Mouse (Mus musculus) olfactory bulb, adult 2 months (tissue): ENCODE results near the gene Fndc3b. TPM values are rescaled to one million over a fixed set of nuclear protein-coding genes. Genes with fewer than 3 reads are reported as not detected.

Source experiments
- H3K27ac ChIP-seq: fragments of 200-500 bp; 2 replicates; pipeline ENCODE4 v1.5.1; 2012; ENCODE audit warnings: low read depth, low read length; ENCODE audit not compliant: insufficient read depth
- H3K4me1 ChIP-seq: fragments of 200-500 bp; 2 replicates; pipeline ENCODE4 v1.6.1; 2012; ENCODE audit warnings: low read length; ENCODE audit not compliant: control insufficient read depth, insufficient read depth
- H3K4me3 ChIP-seq: fragments of 200-500 bp; 2 replicates; pipeline ENCODE4 v1.5.1; 2012; ENCODE audit warnings: mild to moderate bottlenecking, low read depth, low read length, moderate library complexity; ENCODE audit not compliant: insufficient read depth
- CTCF ChIP-seq: fragments of 200-500 bp; IDR thresholded peaks from 2 replicates; pipeline ENCODE4 v1.5.1; 2012; ENCODE audit warnings: low read depth, mild to moderate bottlenecking, low read length, moderate library complexity; ENCODE audit not compliant: insufficient read depth
- POLR2A ChIP-seq: fragments of 200-500 bp; IDR thresholded peaks from 2 replicates; pipeline ENCODE4 v1.6.1; 2012; ENCODE audit warnings: mild to moderate bottlenecking, low read depth, low read length, moderate library complexity; ENCODE audit not compliant: insufficient read depth
- WGBS: fragments of 180-500 bp; shearing (Covaris S2); methylation state at CpG from one replicate; pipeline ENCODE4 v1.1.7; 2018; 5-methylcytosine and 5-hydroxymethylcytosine counted together
- polyA plus RNA-seq: library from polyadenylated mRNA; stranded (reverse); fragments of >200 nt; gene quantifications from 2 replicates; pipeline ENCODE4 v1.2.4, GENCODE M21; 2012; ENCODE audit warnings: low replicate concordance; ENCODE audit not compliant: missing spikeins, insufficient read depth, insufficient read length

Fndc3b gene
- polyA plus RNA-seq, 1 experiment = not detected

GRCm38 (mm10) chr3:27637046-27637661 is 74.0 kb downstream of the Fndc3b start:
- WGBS = 57% methylated on average over 6 of the region's 6 CpGs
- no peak overlapping the region for H3K4me3 ChIP-seq
- H3K4me1 ChIP-seq = peaks cover 9% of the 10 kb centered on the region
- TF ChIP-seq CTCF (no peak), POLR2A (no peak)
- no peak overlapping the region for H3K27ac ChIP-seq

- TF ChIP-seq CTCF (no peak), POLR2A (no peak)
- Histone ChIP-seq H3K27ac (no peak overlapping the region), H3K4me1 (peaks cover 12% of the 10 kb centered on the region), H3K4me3 (no peak overlapping the region)
- WGBS = 77% methylated on average over 3 of the region's 3 CpGs
Measured at GRCm38 (mm10) chr3:27635776-27636175, 75.3 kb downstream of the Fndc3b start.

GRCm38 (mm10) chr3:27632880-27633279 is 78.2 kb downstream of the Fndc3b start:
- peaks cover 12% of the 10 kb centered on the region for H3K4me1 ChIP-seq
- no peak overlapping the region for H3K27ac ChIP-seq
- no peak overlapping the region for H3K4me3 ChIP-seq
- WGBS = 98% methylated on average over 1 of the region's 1 CpGs
- TF ChIP-seq CTCF (no peak), POLR2A (no peak)

- WGBS = 29% methylated on average over 7 of the region's 7 CpGs
- H3K4me1 ChIP-seq = peaks cover 9% of the 10 kb centered on the region
- peak overlapping the region; percentile 47 for H3K27ac ChIP-seq
- TF ChIP-seq CTCF (no peak), POLR2A (no peak)
- H3K4me3 ChIP-seq = no peak overlapping the region
Measured at GRCm38 (mm10) chr3:27631112-27631511, 80.0 kb downstream of the Fndc3b start.

- WGBS = 100% methylated on average over 5 of the region's 5 CpGs
- peaks cover 15% of the 10 kb centered on the region for H3K4me1 ChIP-seq
- H3K27ac ChIP-seq = no peak overlapping the region
- no peak overlapping the region for H3K4me3 ChIP-seq
- TF ChIP-seq CTCF (no peak), POLR2A (no peak)
Measured at GRCm38 (mm10) chr3:27629716-27630115, 81.4 kb downstream of the Fndc3b start.

GRCm38 (mm10) chr3:27626301-27626700 is 84.8 kb downstream of the Fndc3b start:
- TF ChIP-seq POLR2A (no peak), CTCF (no peak)
- no peak overlapping the region for H3K27ac ChIP-seq
- no peak overlapping the region for H3K4me3 ChIP-seq
- 83% methylated on average over 8 of the region's 8 CpGs for WGBS
- peaks cover 9% of the 10 kb centered on the region for H3K4me1 ChIP-seq

- H3K4me1 ChIP-seq = peaks cover 6% of the 10 kb centered on the region
- 0 out of 2 replicates have a peak overlapping the region, but pooled peaks have one; percentile 21 for H3K27ac ChIP-seq
- H3K4me3 ChIP-seq = no peak overlapping the region
- WGBS = 67% methylated on average over 8 of the region's 8 CpGs
- TF ChIP-seq CTCF = no peak
Measured at GRCm38 (mm10) chr3:27625592-27625985, 85.5 kb downstream of the Fndc3b start.

- H3K4me1 ChIP-seq = peaks cover 6% of the 10 kb centered on the region
- TF ChIP-seq CTCF = no peak
- TF ChIP-seq POLR2A = no peak
- 72% methylated on average over 12 of the region's 12 CpGs for WGBS
- H3K27ac ChIP-seq = 0 out of 2 replicates have a peak overlapping the region, but pooled peaks have one; percentile 21
- no peak overlapping the region for H3K4me3 ChIP-seq
Measured at GRCm38 (mm10) chr3:27624974-27625591, 86.0 kb downstream of the Fndc3b start.

- WGBS = 55% methylated on average over 4 of the region's 4 CpGs
- TF ChIP-seq POLR2A = no peak
- TF ChIP-seq CTCF = no peak
Measured at GRCm38 (mm10) chr3:27622451-27622850, 88.7 kb downstream of the Fndc3b start.

GRCm38 (mm10) chr3:27621176-27621575 is 89.9 kb downstream of the Fndc3b start:
- TF ChIP-seq POLR2A (no peak), CTCF (no peak)
- whole genome bisulfite sequencing = 73% methylated on average over 4 of the region's 4 CpGs
- no peak overlapping the region for H3K27ac ChIP-seq
- no peak overlapping the region for H3K4me3 ChIP-seq
- H3K4me1 ChIP-seq = peaks cover 10% of the 10 kb centered on the region

More at GRCm38 (mm10) chr3:27622451-27622850, 88.7 kb downstream of the Fndc3b start:
- H3K4me3 ChIP-seq = no peak overlapping the region
- no peak overlapping the region for H3K27ac ChIP-seq
- peaks cover 6% of the 10 kb centered on the region for H3K4me1 ChIP-seq
